Comparison of ENCODE assay signal across 8 mouse cellular contexts in genomic region chr10:53795567-53796257, GRCm38 (mm10). TPM values are rescaled to one million over a fixed set of nuclear protein-coding genes. Genes with fewer than 3 reads are reported as not detected.
DNase-seq lines count a peak whose midpoint lies in the region; ATAC-seq lines count a peak whose summit lies in the region.

No protein-coding gene starts in this region.

- no peaks in the 10 kb centered on the region for H3K9me3 ChIP-seq in forebrain, embryonic 11.5 days (ENCODE audit: control insufficient read depth, low read length)
- H3K9me3 ChIP-seq in forebrain, embryonic 10.5 days, result no peaks in the 10 kb centered on the region
- no peaks in the 10 kb centered on the region for H3K9me3 ChIP-seq in hindbrain, embryonic 15.5 days
- no peaks in the 10 kb centered on the region for H3K9me3 ChIP-seq in midbrain, embryonic 14.5 days (ENCODE audit: control insufficient read depth, low read length)
- no peaks in the 10 kb centered on the region for H3K9me3 ChIP-seq in intestine, embryonic 16.5 days (ENCODE audit: control insufficient read depth, low read length)

- no peaks in the 10 kb centered on the region for H3K27me3 ChIP-seq in forebrain, embryonic 11.5 days (ENCODE audit: control insufficient read depth, insufficient read depth, low read length)
- H3K27me3 ChIP-seq in forebrain, embryonic 10.5 days (ENCODE audit: poor library complexity, severe bottlenecking), result no peaks in the 10 kb centered on the region
- H3K27me3 ChIP-seq in hindbrain, embryonic 15.5 days, result no peaks in the 10 kb centered on the region
- no peaks in the 10 kb centered on the region for H3K27me3 ChIP-seq in midbrain, embryonic 14.5 days (ENCODE audit: control insufficient read depth, insufficient read depth, low read length)
- H3K27me3 ChIP-seq in intestine, embryonic 16.5 days (replicated peaks; ENCODE audit: control insufficient read depth, insufficient read depth, low read length), result no peaks in the 10 kb centered on the region

- H3K9ac ChIP-seq in forebrain, embryonic 11.5 days (ENCODE audit: low read length), result no peak overlapping the region
- no peak overlapping the region for H3K9ac ChIP-seq in hindbrain, embryonic 15.5 days
- H3K9ac ChIP-seq in midbrain, embryonic 14.5 days (replicated peaks; ENCODE audit: low read length), result no peak overlapping the region
- no peak overlapping the region for H3K9ac ChIP-seq in intestine, embryonic 16.5 days (ENCODE audit: low read depth, low read length)

- no peaks in the 10 kb centered on the region for H3K36me3 ChIP-seq in forebrain, embryonic 11.5 days (ENCODE audit: control insufficient read depth, insufficient read depth, low read length)
- no peaks in the 10 kb centered on the region for H3K36me3 ChIP-seq in forebrain, embryonic 10.5 days (replicated peaks)
- H3K36me3 ChIP-seq in hindbrain, embryonic 15.5 days, result no peaks in the 10 kb centered on the region
- no peaks in the 10 kb centered on the region for H3K36me3 ChIP-seq in midbrain, embryonic 14.5 days (ENCODE audit: control insufficient read depth, insufficient read depth, low read length)
- no peaks in the 10 kb centered on the region for H3K36me3 ChIP-seq in intestine, embryonic 16.5 days (ENCODE audit: control insufficient read depth, insufficient read depth, low read length)

- no peak overlapping the region for H3K4me2 ChIP-seq in forebrain, embryonic 11.5 days (ENCODE audit: low read depth, low read length, severe bottlenecking)
- no peak overlapping the region for H3K4me2 ChIP-seq in hindbrain, embryonic 15.5 days
- no peak overlapping the region for H3K4me2 ChIP-seq in midbrain, embryonic 14.5 days (ENCODE audit: low read length)
- no peak overlapping the region for H3K4me2 ChIP-seq in intestine, embryonic 16.5 days (ENCODE audit: low read depth, low read length)

- no peak overlapping the region for H3K4me3 ChIP-seq in forebrain, embryonic 11.5 days (ENCODE audit: low read depth, low read length)
- no peak overlapping the region for H3K4me3 ChIP-seq in forebrain, embryonic 10.5 days
- H3K4me3 ChIP-seq in hindbrain, embryonic 15.5 days, result no peak overlapping the region
- H3K4me3 ChIP-seq in midbrain, embryonic 14.5 days (replicated peaks; ENCODE audit: low read depth, low read length), result no peak overlapping the region
- no peak overlapping the region for H3K4me3 ChIP-seq in intestine, embryonic 16.5 days (ENCODE audit: low read length)

- 15% methylated on average over 2 of the region's 2 CpGs for WGBS in forebrain, embryonic 11.5 days
- WGBS in forebrain, embryonic 10.5 days, result 17% methylated on average over 2 of the region's 2 CpGs
- 11% methylated on average over 2 of the region's 2 CpGs for WGBS in hindbrain, embryonic 15.5 days
- WGBS in midbrain, embryonic 14.5 days, result 6% methylated on average over 2 of the region's 2 CpGs
- WGBS in intestine, embryonic 16.5 days, result 12% methylated on average over 2 of the region's 2 CpGs

- no peak overlapping the region for H3K27ac ChIP-seq in forebrain, embryonic 11.5 days (ENCODE audit: low read depth, low read length)
- H3K27ac ChIP-seq in forebrain, embryonic 10.5 days, result no peak overlapping the region
- no peak overlapping the region for H3K27ac ChIP-seq in hindbrain, embryonic 15.5 days (replicated peaks)
- no peak overlapping the region for H3K27ac ChIP-seq in midbrain, embryonic 14.5 days (replicated peaks; ENCODE audit: low read depth, low read length)
- no peak overlapping the region for H3K27ac ChIP-seq in intestine, embryonic 16.5 days (ENCODE audit: low read length)

- H3K4me1 ChIP-seq in forebrain, embryonic 11.5 days (replicated peaks; ENCODE audit: control insufficient read depth, insufficient read depth, low read length), result no peaks in the 10 kb centered on the region
- H3K4me1 ChIP-seq in forebrain, embryonic 10.5 days, result no peaks in the 10 kb centered on the region
- H3K4me1 ChIP-seq in hindbrain, embryonic 15.5 days (replicated peaks), result no peaks in the 10 kb centered on the region
- no peaks in the 10 kb centered on the region for H3K4me1 ChIP-seq in midbrain, embryonic 14.5 days (ENCODE audit: control insufficient read depth, insufficient read depth, low read length)
- H3K4me1 ChIP-seq in intestine, embryonic 16.5 days (ENCODE audit: control insufficient read depth, insufficient read depth, low read length), result no peaks in the 10 kb centered on the region

- peak; percentile 64; the same call in 1 of the 2 replicates for ATAC-seq in forebrain, embryonic 11.5 days (replicated peaks; ENCODE audit: low FRiP score)
- ATAC-seq in hindbrain, embryonic 15.5 days (ENCODE audit: low FRiP score, low read depth), result peak; percentile 61
- ATAC-seq in midbrain, embryonic 14.5 days (ENCODE audit: low FRiP score, low TSS enrichment), result 0 out of 2 replicates have a peak, but pooled peaks have one; percentile 38
- ATAC-seq in intestine, embryonic 16.5 days, result no peak

- DNase-seq in forebrain, embryonic 11.5 days (ENCODE audit: low spot score), result no peak
- no peak for DNase-seq in forebrain, embryonic 10.5 days (ENCODE audit: extremely low spot score, low spot score)
- peak; percentile 17 for DNase-seq in ovary, postnatal 14 days (ENCODE audit: low spot score)
- no peak for DNase-seq in ovary, adult 18-20 months (ENCODE audit: low spot score)
- peak; percentile 79 for DNase-seq in midbrain, embryonic 14.5 days
- no peak for DNase-seq in ovary, postnatal 36 days (ENCODE audit: low spot score)

RNA-seq across cellular contexts. Expression of gene Fam184a, which starts 44.8 kb away (rescaled TPM):
- polyA plus RNA-seq in forebrain, embryonic 11.5 days (2014; fragmentation: Nextera tagmentation; extraction: Ambion mirVana), result 6.1 and 8.2 TPM in 2 replicates
- 3.8 and 6.4 TPM in 2 replicates for polyA plus RNA-seq in forebrain, embryonic 10.5 days (2016; fragmentation: Nextera tagmentation; extraction: Ambion mirVana)
- 12.0 and 14.6 TPM in 2 replicates for polyA plus RNA-seq in hindbrain, embryonic 15.5 days (2015; fragmentation: Nextera tagmentation; extraction: Ambion mirVana)
- 13.6 and 16.7 TPM in 2 replicates for polyA plus RNA-seq in midbrain, embryonic 14.5 days (2014; fragmentation: Nextera tagmentation; extraction: Ambion mirVana)
- 2.0 and 2.4 TPM in 2 replicates for polyA plus RNA-seq in intestine, embryonic 16.5 days (2015; fragmentation: Nextera tagmentation; extraction: Ambion mirVana)

Comparison
In these comparisons a context has a peak if more than half of its experiments do, and no peak if none do; other contexts are left out.
1. DNase-seq: peak in ovary, postnatal 14 days (single experiment) and midbrain, embryonic 14.5 days (single experiment); none in forebrain, embryonic 11.5 days (single experiment), forebrain, embryonic 10.5 days (single experiment), ovary, adult 18-20 months (single experiment) and ovary, postnatal 36 days (single experiment).